Mouse (Mus musculus) kidney, embryonic 16.5 days (tissue): ENCODE measurements around the gene Cd63. TPM values are rescaled to one million over a fixed set of nuclear protein-coding genes. Genes with fewer than 3 reads are reported as not detected.

Experiments used
- ATAC-seq: fragments of 200-750 bp; cut with Nextera tagmentation; 2 replicates; pipeline ENCODE4 v1.8.0; 2017; ENCODE audit warnings: moderate TSS enrichment; ENCODE audit not compliant: low FRiP score, low TSS enrichment
- H3K27ac ChIP-seq: fragments of 300-500 bp; sonication (generic); 2 replicates; pipeline ENCODE4 v1.5.1; 2014; ENCODE audit warnings: low read length
- H3K27me3 ChIP-seq: fragments of 300-500 bp; sonication (generic); 2 replicates; pipeline ENCODE4 v1.6.1; 2014; ENCODE audit warnings: low read length, control low read depth, mixed read lengths; ENCODE audit not compliant: insufficient read depth
- H3K36me3 ChIP-seq: fragments of 300-500 bp; sonication (generic); 2 replicates; pipeline ENCODE4 v1.6.1; 2014; ENCODE audit warnings: low read length, control low read depth, mixed read lengths; ENCODE audit not compliant: insufficient read depth
- H3K4me1 ChIP-seq: fragments of 300-500 bp; sonication (generic); 2 replicates; pipeline ENCODE4 v1.6.1; 2014; ENCODE audit warnings: low read length, control low read depth, mixed read lengths; ENCODE audit not compliant: insufficient read depth
- H3K4me2 ChIP-seq: fragments of 300-500 bp; sonication (generic); replicated peaks from 2 replicates; pipeline ENCODE4 v1.6.1; 2014; ENCODE audit warnings: low read depth, low read length
- H3K4me3 ChIP-seq: fragments of 300-500 bp; sonication (generic); 2 replicates; pipeline ENCODE4 v1.5.1; 2014; ENCODE audit warnings: mild to moderate bottlenecking, low read length
- H3K9ac ChIP-seq: fragments of 300-500 bp; sonication (generic); replicated peaks from 2 replicates; pipeline ENCODE4 v1.6.1; 2014; ENCODE audit warnings: low read length
- H3K9me3 ChIP-seq: fragments of 300-500 bp; sonication (generic); 2 replicates; pipeline ENCODE4 v1.6.1; 2016; ENCODE audit warnings: low read length, control low read depth
- WGBS: fragments of 180-500 bp; shearing (Covaris S2); extraction: QIAGEN DNeasy Blood & Tissue Kit; methylation state at CpG from one replicate; pipeline ENCODE4 v1.1.7; 2014; 5-methylcytosine and 5-hydroxymethylcytosine counted together
- polyA plus RNA-seq: library from polyadenylated mRNA; unstranded; fragments of >200 nt; fragmentation: Nextera tagmentation; extraction: Ambion mirVana; gene quantifications from 2 replicates; pipeline ENCODE4 v1.2.1, GENCODE M21; 2015

Gene Cd63
- polyA plus RNA-seq, 1 experiment from 2014 or later = 850 TPM

GRCm38 (mm10) chr10:128934997-128935787, 34.4 kb downstream of the Cd63 start:
- Histone ChIP-seq H3K4me2 (no peak overlapping the region), H3K27ac (no peak overlapping the region), H3K4me3 (no peak overlapping the region), H3K27me3 (peaks cover 48% of the 10 kb centered on the region), H3K36me3 (no peaks in the 10 kb centered on the region), H3K4me1 (peaks cover 10% of the 10 kb centered on the region), H3K9ac (no peak overlapping the region), H3K9me3 (no peaks in the 10 kb centered on the region)
- no peak for ATAC-seq
- 58% methylated on average over 7 of the region's 7 CpGs for WGBS

GRCm38 (mm10) chr10:128935826-128936440, 35.1 kb downstream of the Cd63 start:
- H3K4me2 ChIP-seq = no peak overlapping the region
- H3K9ac ChIP-seq = no peak overlapping the region
- H3K4me1 ChIP-seq = peaks cover 10% of the 10 kb centered on the region
- no peak for ATAC-seq
- no peaks in the 10 kb centered on the region for H3K9me3 ChIP-seq
- no peaks in the 10 kb centered on the region for H3K36me3 ChIP-seq
- 81% methylated on average over 8 of the region's 8 CpGs for WGBS
- no peak overlapping the region for H3K27ac ChIP-seq
- no peak overlapping the region for H3K4me3 ChIP-seq
- H3K27me3 ChIP-seq = peaks cover 48% of the 10 kb centered on the region

- Histone ChIP-seq H3K4me2 (no peak overlapping the region), H3K27ac (no peak overlapping the region), H3K4me1 (peaks cover 10% of the 10 kb centered on the region), H3K36me3 (no peaks in the 10 kb centered on the region), H3K9ac (no peak overlapping the region), H3K9me3 (no peaks in the 10 kb centered on the region), H3K4me3 (no peak overlapping the region), H3K27me3 (peaks cover 33% of the 10 kb centered on the region)
- WGBS = 55% methylated on average over 12 of the region's 12 CpGs
- ATAC-seq = no peak
Observed at GRCm38 (mm10) chr10:128937756-128938390, 37.1 kb downstream of the Cd63 start.

- no peak for ATAC-seq
- H3K4me3 ChIP-seq = no peak overlapping the region
- H3K9me3 ChIP-seq = no peaks in the 10 kb centered on the region
- no peak overlapping the region for H3K27ac ChIP-seq
- no peaks in the 10 kb centered on the region for H3K36me3 ChIP-seq
- H3K4me2 ChIP-seq = no peak overlapping the region
- 79% methylated on average over 9 of the region's 9 CpGs for WGBS
- peaks cover 27% of the 10 kb centered on the region for H3K27me3 ChIP-seq
- H3K9ac ChIP-seq = no peak overlapping the region
- H3K4me1 ChIP-seq = peaks cover 8% of the 10 kb centered on the region
Observed at GRCm38 (mm10) chr10:128938457-128938856, 37.7 kb downstream of the Cd63 start.

- Histone ChIP-seq H3K4me1 (peaks cover 4% of the 10 kb centered on the region), H3K9me3 (no peaks in the 10 kb centered on the region), H3K27ac (no peak overlapping the region), H3K9ac (no peak overlapping the region), H3K4me3 (no peak overlapping the region), H3K36me3 (no peaks in the 10 kb centered on the region), H3K27me3 (peaks cover 22% of the 10 kb centered on the region), H3K4me2 (no peak overlapping the region)
- ATAC-seq = no peak
- WGBS = 46% methylated on average over 5 of the region's 5 CpGs
Observed at GRCm38 (mm10) chr10:128938974-128939373, 38.2 kb downstream of the Cd63 start.

- no peak overlapping the region for H3K4me2 ChIP-seq
- no peak for ATAC-seq
- no peak overlapping the region for H3K27ac ChIP-seq
- H3K36me3 ChIP-seq = no peaks in the 10 kb centered on the region
- no peaks in the 10 kb centered on the region for H3K9me3 ChIP-seq
- H3K4me1 ChIP-seq = no peaks in the 10 kb centered on the region
- no peak overlapping the region for H3K9ac ChIP-seq
- WGBS = 80% methylated on average over 10 of the region's 10 CpGs
- H3K27me3 ChIP-seq = peaks cover 6% of the 10 kb centered on the region; the same call in 1 of the 2 replicates
- H3K4me3 ChIP-seq = no peak overlapping the region
Observed at GRCm38 (mm10) chr10:128940475-128941061, 39.8 kb downstream of the Cd63 start.

GRCm38 (mm10) chr10:128945675-128946074, 44.9 kb downstream of the Cd63 start:
- 0 out of 2 replicates have a peak, but pooled peaks have one; percentile 5 for ATAC-seq
- Histone ChIP-seq H3K4me1 (no peaks in the 10 kb centered on the region), H3K27ac (no peak overlapping the region), H3K9ac (no peak overlapping the region), H3K4me3 (no peak overlapping the region), H3K4me2 (no peak overlapping the region), H3K36me3 (no peaks in the 10 kb centered on the region), H3K27me3 (no peaks in the 10 kb centered on the region), H3K9me3 (no peaks in the 10 kb centered on the region)
- 11% methylated on average over 3 of the region's 3 CpGs for WGBS

- no peak overlapping the region for H3K9ac ChIP-seq
- H3K9me3 ChIP-seq = no peaks in the 10 kb centered on the region
- no peak overlapping the region for H3K27ac ChIP-seq
- no peak overlapping the region for H3K4me3 ChIP-seq
- no peaks in the 10 kb centered on the region for H3K36me3 ChIP-seq
- no peaks in the 10 kb centered on the region for H3K4me1 ChIP-seq
- ATAC-seq = no peak
- H3K4me2 ChIP-seq = no peak overlapping the region
- 92% methylated on average over 4 of the region's 4 CpGs for WGBS
- no peaks in the 10 kb centered on the region for H3K27me3 ChIP-seq
Observed at GRCm38 (mm10) chr10:128947496-128947895, 46.7 kb downstream of the Cd63 start.

GRCm38 (mm10) chr10:128950208-128950887, 49.6 kb downstream of the Cd63 start:
- 49% methylated on average over 16 of the region's 16 CpGs for WGBS
- no peaks in the 10 kb centered on the region for H3K36me3 ChIP-seq
- H3K4me2 ChIP-seq = no peak overlapping the region
- peak; percentile 36; the same call in 1 of the 2 replicates for ATAC-seq
- H3K4me3 ChIP-seq = no peak overlapping the region
- H3K9ac ChIP-seq = no peak overlapping the region
- H3K9me3 ChIP-seq = no peaks in the 10 kb centered on the region
- no peaks in the 10 kb centered on the region for H3K27me3 ChIP-seq
- no peak overlapping the region for H3K27ac ChIP-seq
- H3K4me1 ChIP-seq = no peaks in the 10 kb centered on the region
